Mouse (Mus musculus): ENCODE data around the gene Dner. TPM values are rescaled to one million over a fixed set of nuclear protein-coding genes. Genes with fewer than 3 reads are reported as not detected.

The Dner gene
- total and polyA plus RNA-seq, 3 experiments = 0.16 TPM; not detected in 2

- H3K36me3 ChIP-seq (replicated peaks) = no peaks in the 10 kb centered on the region
- no peak overlapping the region for H3K4me3 ChIP-seq (ENCODE audit: low read depth, low read length)
- DNase-seq (ENCODE audit: low spot score) (no peak), ATAC-seq (ENCODE audit: extremely low read depth, insufficient number of reproducible peaks, low FRiP score, poor library complexity, severe bottlenecking) (no peak)
- H3K27me3 ChIP-seq (ENCODE audit: insufficient read depth, low read length) = no peaks in the 10 kb centered on the region
- TF ChIP-seq CTCF (IDR thresholded peaks at IDR 0.05; ENCODE audit: low read depth, low read length) (no peak), GATA2 (IDR thresholded peaks at IDR 0.05; ENCODE audit: borderline replicate concordance, low read depth, low read length) (no peak), TAL1 (conservative IDR thresholded peaks at IDR 0.05; ENCODE audit: low read depth, low read length) (no peak), GATA1 (IDR thresholded peaks at IDR 0.05; ENCODE audit: borderline replicate concordance, low read length) (no peak), POLR2AphosphoS5 (IDR thresholded peaks at IDR 0.05; ENCODE audit: insufficient replicate concordance, low read depth, low read length) (no peak)
- H3K4me1 ChIP-seq (ENCODE audit: insufficient read depth, low read depth, low read length) = no peaks in the 10 kb centered on the region
- peaks cover 24% of the 10 kb centered on the region for H3K9me3 ChIP-seq (replicated peaks)
Measured at GRCm38 (mm10) chr1:84561387-84561786, 134.6 kb downstream of the Dner start.

- no peak for DNase-seq (ENCODE audit: low spot score)
- Histone ChIP-seq H3K27me3 (ENCODE audit: insufficient read depth, low read length) (no peaks in the 10 kb centered on the region), H3K36me3 (replicated peaks) (no peaks in the 10 kb centered on the region), H3K4me3 (ENCODE audit: low read depth, low read length) (no peak overlapping the region), H3K9me3 (replicated peaks) (peaks cover 29% of the 10 kb centered on the region), H3K4me1 (ENCODE audit: insufficient read depth, low read depth, low read length) (no peaks in the 10 kb centered on the region)
- TF ChIP-seq GATA1 (IDR thresholded peaks at IDR 0.05; ENCODE audit: borderline replicate concordance, low read length) (no peak), POLR2AphosphoS5 (IDR thresholded peaks at IDR 0.05; ENCODE audit: insufficient replicate concordance, low read depth, low read length) (no peak), TAL1 (conservative IDR thresholded peaks at IDR 0.05; ENCODE audit: low read depth, low read length) (no peak), CTCF (IDR thresholded peaks at IDR 0.05; ENCODE audit: low read depth, low read length) (no peak), GATA2 (IDR thresholded peaks at IDR 0.05; ENCODE audit: borderline replicate concordance, low read depth, low read length) (no peak)
- no peak for ATAC-seq (ENCODE audit: extremely low read depth, insufficient number of reproducible peaks, low FRiP score, poor library complexity, severe bottlenecking)
Measured at GRCm38 (mm10) chr1:84556546-84557511, 139.2 kb downstream of the Dner start.

DNA sequence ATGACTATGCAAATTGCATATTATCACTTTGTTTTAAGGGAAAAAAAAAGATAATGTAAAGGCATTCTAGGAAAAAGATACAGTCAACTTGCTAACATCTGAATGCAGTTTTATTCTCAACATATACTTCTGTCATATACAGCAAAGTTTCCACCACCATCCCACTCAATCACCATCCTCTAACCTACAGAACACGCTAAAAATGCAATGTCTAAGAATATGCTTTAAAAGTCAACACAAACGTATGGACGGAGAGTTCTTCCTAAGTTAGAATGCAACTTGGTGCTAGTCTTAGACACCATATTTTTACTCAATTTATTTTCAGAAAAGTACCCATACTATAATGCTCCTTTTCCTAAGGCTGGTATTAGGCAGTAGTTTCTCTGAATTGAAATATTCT, 144.0 kb downstream of the Dner start:
- Histone ChIP-seq H3K4me1 (ENCODE audit: insufficient read depth, low read depth, low read length) (no peaks in the 10 kb centered on the region), H3K4me3 (ENCODE audit: low read depth, low read length) (no peak overlapping the region), H3K36me3 (replicated peaks) (no peaks in the 10 kb centered on the region), H3K9me3 (replicated peaks) (peaks cover 22% of the 10 kb centered on the region), H3K27me3 (ENCODE audit: insufficient read depth, low read length) (no peaks in the 10 kb centered on the region)
- DNase-seq (ENCODE audit: low spot score) (no peak), ATAC-seq (ENCODE audit: extremely low read depth, insufficient number of reproducible peaks, low FRiP score, poor library complexity, severe bottlenecking) (no peak)
- TF ChIP-seq GATA1 (IDR thresholded peaks at IDR 0.05; ENCODE audit: borderline replicate concordance, low read length) = no peak
- TF ChIP-seq GATA2 (IDR thresholded peaks at IDR 0.05; ENCODE audit: borderline replicate concordance, low read depth, low read length) = no peak
- TF ChIP-seq POLR2AphosphoS5 (IDR thresholded peaks at IDR 0.05; ENCODE audit: insufficient replicate concordance, low read depth, low read length) = no peak
- TF ChIP-seq TAL1 (conservative IDR thresholded peaks at IDR 0.05; ENCODE audit: low read depth, low read length) = no peak
- no peak for TF ChIP-seq CTCF (IDR thresholded peaks at IDR 0.05; ENCODE audit: low read depth, low read length)

- DNase-seq (ENCODE audit: low spot score) (no peak), ATAC-seq (ENCODE audit: extremely low read depth, insufficient number of reproducible peaks, low FRiP score, poor library complexity, severe bottlenecking) (no peak)
- Histone ChIP-seq H3K4me3 (ENCODE audit: low read depth, low read length) (no peak overlapping the region), H3K36me3 (replicated peaks) (no peaks in the 10 kb centered on the region), H3K4me1 (ENCODE audit: insufficient read depth, low read depth, low read length) (no peaks in the 10 kb centered on the region), H3K27me3 (ENCODE audit: insufficient read depth, low read length) (no peaks in the 10 kb centered on the region), H3K9me3 (replicated peaks) (peaks cover 12% of the 10 kb centered on the region)
- TF ChIP-seq TAL1 (conservative IDR thresholded peaks at IDR 0.05; ENCODE audit: low read depth, low read length) (no peak), GATA2 (IDR thresholded peaks at IDR 0.05; ENCODE audit: borderline replicate concordance, low read depth, low read length) (no peak), GATA1 (IDR thresholded peaks at IDR 0.05; ENCODE audit: borderline replicate concordance, low read length) (no peak), POLR2AphosphoS5 (IDR thresholded peaks at IDR 0.05; ENCODE audit: insufficient replicate concordance, low read depth, low read length) (no peak), CTCF (IDR thresholded peaks at IDR 0.05; ENCODE audit: low read depth, low read length) (no peak)
Measured at GRCm38 (mm10) chr1:84550065-84550368, 146.0 kb downstream of the Dner start.

- TF ChIP-seq GATA2 (IDR thresholded peaks at IDR 0.05; ENCODE audit: borderline replicate concordance, low read depth, low read length) = no peak
- no peak for TF ChIP-seq POLR2AphosphoS5 (IDR thresholded peaks at IDR 0.05; ENCODE audit: insufficient replicate concordance, low read depth, low read length)
- TF ChIP-seq GATA1 (IDR thresholded peaks at IDR 0.05; ENCODE audit: borderline replicate concordance, low read length) = no peak
- no peak for TF ChIP-seq CTCF (IDR thresholded peaks at IDR 0.05; ENCODE audit: low read depth, low read length)
- TF ChIP-seq TAL1 (conservative IDR thresholded peaks at IDR 0.05; ENCODE audit: low read depth, low read length) = no peak
- no peak for DNase-seq (ENCODE audit: low spot score)
- Histone ChIP-seq H3K36me3 (replicated peaks) (no peaks in the 10 kb centered on the region), H3K4me3 (ENCODE audit: low read depth, low read length) (no peak overlapping the region), H3K4me1 (ENCODE audit: insufficient read depth, low read depth, low read length) (no peaks in the 10 kb centered on the region), H3K27me3 (ENCODE audit: insufficient read depth, low read length) (no peaks in the 10 kb centered on the region), H3K9me3 (replicated peaks) (peaks cover 8% of the 10 kb centered on the region)
- ATAC-seq (ENCODE audit: extremely low read depth, insufficient number of reproducible peaks, low FRiP score, poor library complexity, severe bottlenecking) = no peak
Measured at GRCm38 (mm10) chr1:84549367-84550064, 146.5 kb downstream of the Dner start.

- H3K9me3 ChIP-seq (replicated peaks) = peaks cover 24% of the 10 kb centered on the region
- no peaks in the 10 kb centered on the region for H3K27me3 ChIP-seq (ENCODE audit: insufficient read depth, low read length)
- ATAC-seq (ENCODE audit: extremely low read depth, insufficient number of reproducible peaks, low FRiP score, poor library complexity, severe bottlenecking) (no peak), DNase-seq (ENCODE audit: low spot score) (no peak)
- no peak for TF ChIP-seq GATA1 (IDR thresholded peaks at IDR 0.05; ENCODE audit: borderline replicate concordance, low read length)
- no peak for TF ChIP-seq POLR2AphosphoS5 (IDR thresholded peaks at IDR 0.05; ENCODE audit: insufficient replicate concordance, low read depth, low read length)
- no peak for TF ChIP-seq CTCF (IDR thresholded peaks at IDR 0.05; ENCODE audit: low read depth, low read length)
- TF ChIP-seq GATA2 (IDR thresholded peaks at IDR 0.05; ENCODE audit: borderline replicate concordance, low read depth, low read length) = no peak
- TF ChIP-seq TAL1 (conservative IDR thresholded peaks at IDR 0.05; ENCODE audit: low read depth, low read length) = no peak
- H3K36me3 ChIP-seq (replicated peaks) = no peaks in the 10 kb centered on the region
- no peak overlapping the region for H3K4me3 ChIP-seq (ENCODE audit: low read depth, low read length)
- no peaks in the 10 kb centered on the region for H3K4me1 ChIP-seq (ENCODE audit: insufficient read depth, low read depth, low read length)
Measured at GRCm38 (mm10) chr1:84536069-84536468, 160.0 kb downstream of the Dner start.

All from G1E (cell line).